Mouse (Mus musculus): ENCODE results near the gene Sh2d7. TPM values are rescaled to one million over a fixed set of nuclear protein-coding genes. Genes with fewer than 3 reads are reported as not detected.
A peak's percentile ranks its signal among the peaks of the same experiment; 100 is the strongest.

The Sh2d7 gene
- not detected in 2 replicates for total RNA-seq (2017)

DNA sequence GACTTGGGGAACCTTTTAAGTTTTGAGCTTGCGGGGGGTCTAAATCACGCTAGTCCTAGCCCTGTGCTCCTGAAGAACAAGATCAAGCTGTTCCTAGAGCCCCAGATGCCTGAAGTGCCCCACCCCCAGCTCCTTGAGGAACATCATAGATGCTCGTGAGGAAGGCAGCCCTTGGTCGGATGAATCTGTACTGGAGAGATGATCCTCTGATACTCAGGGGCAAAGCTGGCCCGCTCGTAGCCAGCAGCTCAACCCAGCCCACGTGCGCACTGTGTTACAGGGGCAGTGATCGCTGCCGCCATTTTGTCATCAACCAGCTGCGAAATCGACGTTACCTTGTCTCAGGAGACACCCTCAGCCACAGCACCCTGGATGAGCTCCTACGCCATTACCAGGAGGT is at the start of gene Sh2d7:
Gene Sh2d7 (plus strand): TSS at position 301 of the 400 bp plus-strand sequence.
- ATAC-seq (replicated peaks; ENCODE audit: low read depth, poor library complexity, severe bottlenecking) = no peak

DNA sequence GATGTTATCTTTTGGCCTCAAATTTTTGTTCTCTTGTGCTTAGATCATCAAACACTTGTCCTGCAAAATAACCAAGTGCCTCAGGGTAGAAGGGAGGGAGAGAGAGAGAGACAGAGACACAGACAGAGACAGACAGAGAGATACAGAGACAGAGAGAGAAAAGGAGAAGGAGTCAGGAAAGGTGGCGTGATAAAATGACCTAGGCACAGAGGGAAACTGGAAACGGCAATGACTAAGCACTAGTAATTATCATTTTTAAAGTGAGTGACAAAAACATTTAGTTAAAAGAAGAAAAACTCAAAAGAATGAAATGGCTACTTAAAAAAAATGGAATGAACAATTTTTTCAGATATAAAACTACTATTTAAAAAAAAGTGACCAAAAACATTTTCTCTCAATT is 49.2 kb upstream of the Sh2d7 start:
- no peak for ATAC-seq (replicated peaks; ENCODE audit: low read depth, poor library complexity, severe bottlenecking)

DNA sequence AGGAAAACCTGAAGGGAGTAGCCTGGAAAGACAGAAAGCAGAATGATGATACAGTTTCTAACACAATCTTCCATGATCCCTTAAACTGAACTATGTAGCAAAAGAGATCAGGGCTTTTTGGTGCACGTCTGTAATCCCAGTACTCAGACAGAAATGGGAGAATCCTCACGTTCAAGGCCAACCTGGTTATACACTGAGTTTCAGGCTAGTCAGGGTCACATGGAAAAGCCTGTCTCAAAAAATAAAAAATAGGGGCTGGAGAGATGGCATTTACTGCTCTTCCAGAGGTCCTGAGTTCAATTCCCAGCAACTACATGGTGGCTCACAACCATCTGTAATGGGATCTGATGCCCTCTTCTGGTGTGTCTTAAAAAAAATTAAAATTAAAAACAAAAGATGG is 48.4 kb upstream of the Sh2d7 start:
- no peak for ATAC-seq (replicated peaks; ENCODE audit: low read depth, poor library complexity, severe bottlenecking)

DNA sequence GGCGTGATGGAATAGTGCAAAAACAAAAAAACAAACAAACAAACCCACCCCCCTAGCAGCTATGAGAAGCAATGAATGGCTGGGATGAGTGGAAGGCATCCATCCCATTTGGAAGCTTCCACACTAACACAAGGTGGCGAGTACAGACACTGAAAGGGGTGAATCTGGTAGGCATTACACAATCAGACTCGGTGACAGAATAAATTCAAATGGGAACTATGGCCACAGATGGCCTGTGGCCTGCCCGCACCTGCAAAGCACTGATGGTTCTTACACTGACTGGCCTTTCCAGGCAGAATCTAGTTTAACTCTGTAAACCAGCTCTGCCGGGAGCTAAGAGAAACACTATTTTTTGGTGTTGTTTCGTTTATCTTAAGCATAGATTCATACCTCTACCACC is 39.5 kb upstream of the Sh2d7 start:
- ATAC-seq (replicated peaks; ENCODE audit: low read depth, poor library complexity, severe bottlenecking) = no peak

DNA sequence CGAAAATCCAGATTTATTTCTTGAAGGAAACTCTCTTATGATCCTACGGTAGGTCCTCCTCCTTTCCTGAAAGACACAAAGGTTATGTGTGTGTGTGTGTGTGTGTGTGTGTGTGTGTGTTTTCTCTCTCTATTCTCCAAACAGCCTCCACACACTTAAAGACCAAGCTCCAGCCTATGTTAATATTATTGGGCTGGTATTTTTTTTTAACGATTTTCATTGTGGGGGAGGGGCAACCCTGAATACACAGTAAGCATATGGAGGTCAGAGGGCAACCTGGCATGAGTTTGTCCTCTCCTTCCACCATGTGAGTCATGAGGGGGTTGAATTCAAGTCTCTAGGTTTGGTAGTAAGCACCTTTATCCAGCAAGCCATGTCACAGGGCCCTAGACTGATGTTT is 39.0 kb upstream of the Sh2d7 start:
- ATAC-seq (replicated peaks; ENCODE audit: low read depth, poor library complexity, severe bottlenecking) = no peak

DNA sequence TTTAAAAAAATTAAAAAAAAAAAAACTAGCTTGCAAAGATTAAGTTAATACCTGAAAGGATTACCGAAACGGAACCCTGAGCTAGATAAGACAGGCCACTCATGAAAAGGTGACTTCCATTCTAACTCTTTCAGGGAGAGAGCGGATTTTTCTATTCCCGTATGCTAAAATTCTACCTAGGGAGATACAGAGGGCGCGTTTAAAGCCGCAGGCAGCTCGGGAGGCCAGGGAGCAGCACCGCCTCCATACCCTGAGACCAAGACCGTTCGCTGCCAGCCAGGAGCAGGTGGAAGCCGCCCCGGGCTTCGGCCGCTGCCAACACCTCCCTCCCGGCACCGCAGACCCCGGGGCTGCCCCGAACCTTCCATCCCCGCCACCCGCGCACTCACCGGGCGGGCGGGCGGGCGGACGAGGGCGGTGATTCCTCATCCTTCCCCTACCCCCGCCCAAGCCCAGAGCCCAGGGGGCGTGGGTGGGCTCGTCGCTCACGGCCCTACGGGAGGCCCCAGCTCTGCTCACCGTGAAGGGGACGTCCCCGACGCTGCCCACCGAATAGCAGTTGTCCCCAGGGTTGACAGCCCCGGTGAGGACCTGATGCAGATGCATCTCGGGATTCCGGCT is 37.8 kb upstream of the Sh2d7 start:
- ATAC-seq (replicated peaks; ENCODE audit: low read depth, poor library complexity, severe bottlenecking) = peak; percentile 34

DNA sequence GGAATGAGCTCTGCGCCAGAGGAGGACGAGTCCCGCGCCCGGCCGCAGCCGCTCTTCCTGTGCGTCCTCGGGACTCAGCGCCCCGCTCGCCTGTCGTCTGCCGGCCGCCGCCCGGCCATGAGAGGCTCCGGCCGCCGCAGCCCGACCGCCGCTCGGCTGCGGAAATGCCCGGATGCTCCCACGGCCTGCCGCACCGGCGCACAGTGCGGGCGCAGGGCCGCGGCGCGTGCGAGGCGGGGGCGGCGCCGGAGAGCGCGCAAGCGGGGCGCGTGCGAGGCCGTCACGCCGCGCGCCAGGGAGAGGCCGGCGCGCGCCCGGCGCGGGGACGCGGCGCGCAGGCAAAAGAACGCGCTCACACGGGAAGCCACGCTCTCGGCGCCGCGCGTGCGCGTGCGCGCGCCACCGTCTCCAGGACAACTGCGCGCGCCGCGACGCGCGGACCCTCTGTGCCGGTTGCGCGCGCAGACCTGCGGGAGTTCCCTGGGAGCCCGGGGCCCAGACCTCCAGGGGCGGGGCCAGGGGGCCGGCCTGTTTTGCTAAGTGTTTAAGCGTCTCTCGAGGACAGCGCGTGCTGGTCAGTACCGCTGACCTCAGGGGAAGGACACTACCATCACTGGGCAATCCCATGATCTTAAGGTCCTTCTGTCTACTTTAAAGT is 37.2 kb upstream of the Sh2d7 start, which contains the start of gene Dmxl2:
Gene Dmxl2 (minus strand): TSS at position 174 of the 658 bp plus-strand sequence.
- ATAC-seq (replicated peaks; ENCODE audit: low read depth, poor library complexity, severe bottlenecking) = peak; percentile 79

DNA sequence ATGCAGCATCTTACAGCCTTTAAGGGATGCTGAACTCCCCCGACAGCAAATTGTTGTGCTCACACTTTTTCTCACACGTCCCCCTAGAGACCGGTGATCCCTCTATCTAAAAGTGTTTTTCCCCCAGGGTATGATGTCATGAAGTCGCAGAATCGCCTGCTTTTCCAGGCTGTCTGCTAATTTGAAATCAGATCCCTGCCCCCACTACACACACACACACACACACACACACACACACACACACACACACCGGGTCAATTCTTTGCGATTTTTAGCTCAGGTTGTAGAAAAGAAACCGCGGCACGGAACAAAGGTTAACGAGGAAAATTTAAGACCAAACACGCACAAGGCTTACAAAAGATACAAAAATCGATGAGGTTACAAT is 36.7 kb upstream of the Sh2d7 start:
- no peak for ATAC-seq (replicated peaks; ENCODE audit: low read depth, poor library complexity, severe bottlenecking)

DNA sequence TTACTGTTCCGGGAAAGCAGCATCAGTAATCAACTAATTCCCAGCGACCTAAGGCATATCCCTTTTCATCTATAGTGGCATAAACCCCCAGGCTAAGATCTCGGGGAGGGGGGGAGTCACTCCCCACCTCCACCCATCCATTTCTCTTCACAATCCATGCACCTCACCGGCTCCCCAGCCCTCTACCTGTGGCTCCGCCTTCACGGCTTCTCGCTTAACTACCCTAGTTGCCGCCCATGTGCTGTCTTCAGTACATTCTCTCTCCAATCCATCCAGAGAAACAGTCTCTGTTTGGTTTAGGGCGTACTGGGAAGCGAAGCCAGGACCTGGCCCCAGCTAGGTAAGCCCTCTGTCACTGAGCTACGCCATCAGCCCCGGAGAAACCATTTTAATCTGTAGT is 35.9 kb upstream of the Sh2d7 start:
- no peak for ATAC-seq (replicated peaks; ENCODE audit: low read depth, poor library complexity, severe bottlenecking)

DNA sequence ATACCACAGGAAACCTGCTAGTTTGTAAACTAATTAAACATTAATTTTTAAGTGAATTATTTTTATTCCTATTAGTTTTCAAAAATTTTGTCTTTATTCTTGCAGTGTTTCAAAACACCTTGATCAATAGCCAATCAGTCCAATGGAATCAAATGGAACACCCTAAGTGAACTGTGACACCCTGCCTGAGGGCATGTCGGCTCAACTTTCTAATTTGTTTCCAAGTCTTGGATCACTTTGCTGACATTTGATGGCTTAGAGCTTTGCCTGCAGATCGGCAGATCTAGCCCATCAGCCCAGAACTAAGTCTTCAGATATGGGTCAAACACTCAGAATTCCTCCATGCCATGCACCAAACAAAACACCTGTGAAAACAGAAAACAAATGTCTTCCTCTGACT is 22.8 kb upstream of the Sh2d7 start:
- no peak for ATAC-seq (replicated peaks; ENCODE audit: low read depth, poor library complexity, severe bottlenecking)

DNA sequence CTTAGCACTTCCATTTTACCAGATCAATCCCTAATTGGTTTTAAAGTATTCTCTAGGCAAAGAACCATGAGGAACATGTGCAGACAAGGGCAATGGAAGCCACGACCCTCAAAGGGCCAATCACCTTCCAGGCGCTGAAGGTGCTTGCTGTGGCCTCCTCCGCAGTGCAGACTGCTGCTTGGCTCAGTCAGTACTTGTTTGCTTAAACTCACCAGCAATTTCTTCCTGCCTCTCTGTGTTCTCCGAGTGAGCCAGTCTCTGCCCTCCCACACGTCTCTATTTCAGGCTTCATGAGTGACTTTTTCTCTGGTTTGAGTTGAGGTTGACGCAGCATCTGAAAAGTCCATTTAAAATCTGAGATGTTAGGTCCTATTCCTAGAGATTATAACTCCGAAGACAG is 19.9 kb upstream of the Sh2d7 start:
- no peak for ATAC-seq (replicated peaks; ENCODE audit: low read depth, poor library complexity, severe bottlenecking)

DNA sequence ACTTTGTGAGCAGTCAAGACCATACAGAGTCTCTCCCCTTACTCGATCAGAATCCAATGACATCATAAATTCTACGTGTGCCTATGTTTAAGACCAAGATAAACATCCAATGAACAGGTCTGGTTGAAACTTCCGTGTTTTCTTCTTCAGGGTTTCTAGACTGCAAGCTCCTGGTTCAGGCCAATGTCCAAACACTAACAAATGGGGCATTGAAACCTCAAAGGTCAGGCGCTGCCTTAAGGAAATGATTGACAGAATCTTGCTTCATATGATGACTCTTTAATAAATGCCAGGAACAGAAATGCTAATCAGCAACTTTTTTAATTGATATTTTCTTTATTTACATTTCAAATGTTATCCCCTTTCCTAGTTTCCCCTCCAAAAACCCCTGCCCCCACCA is 18.5 kb upstream of the Sh2d7 start:
- ATAC-seq (replicated peaks; ENCODE audit: low read depth, poor library complexity, severe bottlenecking) = no peak

DNA sequence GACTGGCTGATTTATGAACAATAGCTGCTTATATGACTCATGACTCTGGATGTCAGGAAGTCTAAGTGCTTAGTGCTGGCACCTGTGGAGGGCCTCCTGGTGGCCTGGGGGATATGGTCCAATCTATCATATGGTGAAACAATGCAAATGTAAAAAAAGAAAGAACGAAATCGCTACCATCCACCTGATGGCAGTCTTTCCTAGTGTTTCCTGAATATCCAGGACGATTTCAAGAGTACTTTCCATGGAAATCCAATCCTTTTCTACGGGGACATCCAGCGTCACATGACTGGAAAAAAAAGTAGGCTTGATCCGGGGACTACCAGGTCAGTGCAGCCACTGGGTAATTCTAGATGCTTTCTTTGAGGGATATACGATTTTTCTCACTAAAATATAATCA is 11.1 kb upstream of the Sh2d7 start:
- no peak for ATAC-seq (replicated peaks; ENCODE audit: low read depth, poor library complexity, severe bottlenecking)

DNA sequence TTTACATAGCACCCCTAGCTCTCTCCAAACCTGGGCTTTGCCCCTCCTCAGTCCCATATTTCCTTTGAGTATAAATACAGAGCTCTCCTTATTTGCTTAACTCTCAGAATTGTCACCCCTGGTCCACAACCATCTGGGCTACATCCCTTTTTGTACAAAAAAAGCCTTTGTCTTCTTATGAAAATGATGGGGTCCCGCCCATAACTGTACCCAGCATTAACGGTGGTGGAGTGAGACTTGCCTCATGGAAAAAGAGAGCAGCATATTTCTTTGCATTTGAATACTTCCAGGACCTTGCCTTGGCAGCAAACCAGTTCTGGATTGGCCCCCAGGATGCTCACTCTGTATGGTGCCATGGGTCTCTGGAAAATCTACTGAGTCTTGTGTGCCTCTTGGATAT is 8.8 kb upstream of the Sh2d7 start:
- ATAC-seq (replicated peaks; ENCODE audit: low read depth, poor library complexity, severe bottlenecking) = no peak

DNA sequence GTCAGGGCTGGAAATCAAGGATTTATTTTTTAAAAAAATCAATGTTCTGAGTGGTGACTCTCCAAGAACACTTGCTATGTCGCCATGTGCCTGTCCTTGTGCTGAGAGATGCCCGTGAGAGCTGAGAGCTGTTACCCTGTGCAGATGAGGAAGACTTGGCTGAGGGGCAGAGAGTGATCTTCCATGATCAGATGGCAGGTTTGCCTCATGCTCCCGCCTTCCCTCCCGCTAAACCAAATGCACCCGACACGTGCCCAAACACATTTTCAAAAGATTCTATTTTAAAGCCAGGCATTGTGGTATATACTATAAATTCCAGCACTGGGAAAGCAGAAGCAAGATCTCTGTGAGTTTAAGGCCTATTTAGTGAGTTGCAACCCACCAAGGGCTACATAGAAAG is 7.9 kb upstream of the Sh2d7 start:
- no peak for ATAC-seq (replicated peaks; ENCODE audit: low read depth, poor library complexity, severe bottlenecking)

DNA sequence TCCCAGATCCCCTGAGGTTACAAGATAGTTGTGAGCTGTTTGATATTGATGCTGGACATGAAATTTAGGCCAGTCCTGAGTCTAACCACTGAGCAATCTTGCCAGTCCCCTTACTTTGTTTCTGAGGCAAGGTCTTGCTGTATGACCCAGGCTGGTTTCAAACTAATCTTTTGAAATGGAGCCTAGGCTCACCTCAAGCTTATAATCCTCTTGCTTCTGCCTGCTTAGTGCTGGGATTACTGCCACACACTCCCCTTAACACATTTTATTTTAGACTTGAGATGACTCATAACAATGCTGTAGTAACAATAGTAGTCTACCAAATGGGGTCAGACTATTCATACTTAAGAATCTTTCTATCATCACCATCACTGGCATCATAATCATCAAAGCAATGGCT is 7.4 kb upstream of the Sh2d7 start:
- ATAC-seq (replicated peaks; ENCODE audit: low read depth, poor library complexity, severe bottlenecking) = no peak

DNA sequence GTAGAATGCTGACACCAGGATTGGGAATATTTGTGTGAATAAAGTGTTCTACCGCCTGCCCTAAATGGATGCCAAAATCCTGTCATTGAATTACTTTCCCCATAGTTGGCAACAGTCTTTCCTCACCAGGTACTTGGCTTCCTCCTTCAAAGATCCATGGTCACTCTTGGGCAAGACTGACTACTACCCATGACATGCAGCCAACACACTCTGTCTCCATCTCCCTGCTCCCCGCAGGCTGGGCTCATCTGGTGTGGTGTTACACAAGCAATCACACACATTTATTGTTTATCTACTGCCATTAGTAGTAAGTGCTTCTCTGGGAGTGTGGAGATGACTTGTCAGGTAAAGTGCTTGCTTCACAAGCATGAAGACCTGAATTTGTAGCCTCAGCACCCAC is 5.9 kb upstream of the Sh2d7 start:
- no peak for ATAC-seq (replicated peaks; ENCODE audit: low read depth, poor library complexity, severe bottlenecking)

DNA sequence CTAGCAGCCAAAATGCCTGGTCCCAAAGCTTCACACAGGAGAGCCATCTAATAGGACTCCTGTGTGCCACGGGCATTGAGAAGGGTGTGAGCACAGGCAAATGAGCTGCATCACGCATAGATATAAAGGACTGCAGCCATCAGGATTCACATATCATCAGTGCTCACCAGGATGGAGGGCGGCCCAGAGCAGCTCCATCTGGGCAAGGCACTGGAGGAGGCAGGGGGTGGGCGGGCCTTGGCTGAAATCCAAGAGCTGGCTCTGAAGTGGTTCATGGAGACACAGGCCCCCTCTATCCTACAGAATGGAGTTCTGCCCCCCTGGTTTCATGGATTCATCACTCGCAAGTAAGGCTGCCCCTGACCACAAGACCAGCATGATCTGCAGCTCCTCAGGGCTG is 4.8 kb upstream of the Sh2d7 start:
- no peak for ATAC-seq (replicated peaks; ENCODE audit: low read depth, poor library complexity, severe bottlenecking)

DNA sequence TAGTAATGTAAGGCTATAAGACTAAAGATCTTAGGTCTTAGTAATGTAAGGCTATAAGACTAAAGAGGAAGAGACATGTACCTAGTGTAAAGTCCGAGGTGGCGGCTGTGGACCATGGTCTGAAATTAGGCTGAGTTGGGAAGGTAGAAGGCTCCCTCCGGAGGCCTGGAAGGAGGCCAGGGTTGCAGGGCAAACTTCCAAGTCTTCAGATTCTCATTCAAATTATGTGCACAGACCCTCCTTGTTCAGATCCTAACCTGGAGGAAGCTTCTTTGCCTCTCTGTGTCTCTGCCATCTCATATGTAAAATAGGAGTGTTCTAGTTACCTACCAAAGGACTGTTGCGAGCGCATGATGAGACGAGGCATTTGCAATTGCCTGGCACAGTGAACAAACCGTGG is 2.5 kb upstream of the Sh2d7 start:
- no peak for ATAC-seq (replicated peaks; ENCODE audit: low read depth, poor library complexity, severe bottlenecking)

DNA sequence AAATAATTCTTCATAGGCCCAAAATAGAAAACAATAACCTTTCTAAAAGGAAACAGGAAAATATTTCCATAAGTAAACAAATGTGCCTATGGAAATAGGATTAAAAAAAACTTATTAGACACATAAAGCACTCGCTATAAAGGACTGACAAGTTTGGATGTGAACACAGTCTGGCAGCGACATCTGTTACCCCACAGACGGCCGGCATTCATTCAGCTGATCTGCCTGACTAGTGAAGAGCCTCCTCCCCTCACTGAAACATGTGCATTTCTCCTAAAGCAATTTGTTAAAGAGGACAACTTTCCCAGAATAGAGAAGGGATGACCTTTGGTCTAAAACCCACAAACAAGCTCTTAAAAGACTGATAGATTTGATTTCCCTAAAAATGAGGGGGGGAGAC is 1.8 kb upstream of the Sh2d7 start:
- ATAC-seq (replicated peaks; ENCODE audit: low read depth, poor library complexity, severe bottlenecking) = no peak

DNA sequence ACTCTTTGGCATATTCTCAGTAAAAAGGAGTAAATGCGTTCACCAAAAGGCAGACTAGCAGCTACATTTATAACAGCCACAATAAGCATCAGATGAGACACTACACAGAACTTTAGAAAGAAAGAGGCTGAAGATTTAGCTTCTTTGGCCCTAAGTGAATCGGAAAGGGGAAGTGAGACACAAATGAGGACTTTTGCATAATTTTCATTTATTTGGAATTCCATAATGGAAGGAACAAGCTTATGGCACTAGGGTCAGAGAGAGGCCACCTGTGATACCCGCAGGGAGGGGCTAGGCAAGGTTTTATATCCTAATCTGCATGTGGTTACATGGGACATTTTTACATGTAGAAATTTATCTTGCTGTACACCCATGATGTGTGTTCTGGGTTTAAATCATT is 1.3 kb upstream of the Sh2d7 start:
- ATAC-seq (replicated peaks; ENCODE audit: low read depth, poor library complexity, severe bottlenecking) = no peak

DNA sequence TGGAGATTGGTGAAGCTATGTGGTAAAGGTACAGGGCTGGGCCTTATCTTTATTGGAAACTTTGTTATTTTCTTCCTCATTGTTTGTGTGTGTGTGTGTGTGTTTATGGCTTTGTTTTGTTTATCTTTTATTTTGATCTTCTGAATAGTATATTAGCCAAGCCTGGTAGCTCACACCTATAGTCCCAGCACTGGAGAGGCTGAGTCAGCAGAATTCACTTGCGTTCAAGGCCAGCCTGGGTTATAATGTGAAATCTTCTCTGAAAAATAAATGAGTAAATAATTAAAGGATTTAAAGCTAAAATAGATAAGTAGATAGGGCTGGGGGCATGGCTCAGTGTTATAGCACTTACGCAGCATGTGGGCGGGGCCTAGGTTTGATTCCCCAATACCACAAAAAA is 540 bp upstream of the Sh2d7 start:
- no peak for ATAC-seq (replicated peaks; ENCODE audit: low read depth, poor library complexity, severe bottlenecking)

All from common myeloid progenitor, adult 5-6 weeks (primary cell).